In the genomic region with DNA sequence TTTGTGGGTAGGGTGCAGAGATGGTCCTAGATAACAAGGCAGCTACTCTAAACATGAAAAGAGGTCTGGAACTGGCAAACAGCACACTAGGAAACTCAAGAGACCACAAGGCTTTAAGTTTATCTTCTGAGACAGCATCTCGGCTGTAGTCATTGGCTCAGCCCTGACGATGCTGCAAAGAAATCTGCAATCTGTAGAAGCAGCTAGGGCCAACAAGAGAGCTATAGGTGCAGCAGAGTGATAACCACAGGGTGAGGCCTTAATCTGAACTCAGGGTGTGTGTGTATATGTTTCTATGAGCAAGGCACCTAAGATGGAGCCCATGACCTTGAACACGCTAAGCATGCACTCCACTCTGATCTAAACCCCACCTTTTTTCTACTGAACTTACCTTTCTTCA, we compare ENCODE assay signal across 16 mouse cellular contexts. TPM values are rescaled to one million over a fixed set of nuclear protein-coding genes. Genes with fewer than 3 reads are reported as not detected.
"Had no signal": no experiment of that assay in that cellular context is flagged by ENCODE, and none has a peak within 500 bp of the region (broad histone marks: within the 10 kb centered on the region; RNA-seq: fewer than 3 reads in every experiment).

No protein-coding gene starts in this region.

- H3K27me3 ChIP-seq: limb, embryonic 13.5 days; midbrain, embryonic 13.5 days; neural tube, embryonic 12.5 days had no signal

- H3K27ac ChIP-seq: layer of hippocampus, adult 2 months; limb, embryonic 13.5 days; midbrain, embryonic 13.5 days; neural tube, embryonic 12.5 days; stomach, postnatal 0 days had no signal

- H3K4me2 ChIP-seq: limb, embryonic 13.5 days; midbrain, embryonic 13.5 days; neural tube, embryonic 12.5 days had no signal

- H3K4me1 ChIP-seq: limb, embryonic 13.5 days; neural tube, embryonic 12.5 days had no signal

- H3K9ac ChIP-seq: limb, embryonic 13.5 days; midbrain, embryonic 13.5 days; neural tube, embryonic 12.5 days had no signal

- DNase-seq: kidney, adult 18-20 months; kidney, postnatal 10 days; kidney, postnatal 4 days; left cerebral cortex, postnatal 4 days; lung, adult 18-20 months; lung, postnatal 36 days; thymus, postnatal 4 days had no signal

- ATAC-seq: lung, postnatal 0 days; midbrain, embryonic 13.5 days had no signal

- H3K9me3 ChIP-seq: limb, embryonic 13.5 days; megakaryocyte, embryonic 14.5 days; midbrain, embryonic 13.5 days; neural tube, embryonic 12.5 days had no signal

- H3K4me3 ChIP-seq: layer of hippocampus, adult 2 months; limb, embryonic 13.5 days; megakaryocyte, embryonic 14.5 days; midbrain, embryonic 13.5 days; neural tube, embryonic 12.5 days had no signal

RNA-seq across cellular contexts. Expression of a gene that starts 24.3 kb away (rescaled TPM):
- total RNA-seq: layer of hippocampus, adult 2 months; layer of hippocampus, postnatal 10 days; left cerebral cortex, postnatal 4 days; neutrophil, adult 5-6 weeks had no signal

RNA-seq across cellular contexts. Expression of a gene that starts 29.2 kb away (rescaled TPM):
- total RNA-seq: neutrophil, adult 5-6 weeks had no signal
